Mouse (Mus musculus): ENCODE measurements at regions not wholly inside any gene's neighbourhood (a gene's known extent, or its start where the extent isn't known, plus 50 kb on each side); places are given as distances from the start of the nearest gene placed in this dataset.

- no peak for DNase-seq (ENCODE audit: low spot score in 2 of 2)
Measured at GRCm38 (mm10) chr17:14497086-14497485, 196.9 kb downstream of the Thbs2 start.

GRCm38 (mm10) chr17:14493751-14494320 is 200.2 kb downstream of the Thbs2 start:
- no peak for DNase-seq (ENCODE audit: low spot score in 2 of 2)

GRCm38 (mm10) chr17:14492936-14493335 is 201.1 kb downstream of the Thbs2 start:
- DNase-seq (ENCODE audit: low spot score in 2 of 2) = no peak

- DNase-seq (ENCODE audit: low spot score in 2 of 2) = no peak
Measured at GRCm38 (mm10) chr17:14481746-14482145, 202.4 kb downstream of the Smoc2 start.

- DNase-seq (ENCODE audit: low spot score in 2 of 2) = no peak
Measured at GRCm38 (mm10) chr17:14478938-14479505, 199.7 kb downstream of the Smoc2 start.

- no peak for DNase-seq (ENCODE audit: low spot score in 2 of 2)
Measured at GRCm38 (mm10) chr17:14476707-14477106, 197.4 kb downstream of the Smoc2 start.

- DNase-seq (ENCODE audit: low spot score in 2 of 2) = no peak
Measured at GRCm38 (mm10) chr17:14475778-14476647, 196.7 kb downstream of the Smoc2 start.

- DNase-seq (ENCODE audit: low spot score in 2 of 2) = no peak
Measured at GRCm38 (mm10) chr17:14475277-14475676, 196.0 kb downstream of the Smoc2 start.

GRCm38 (mm10) chr17:14468754-14469488 is 189.6 kb downstream of the Smoc2 start:
- DNase-seq (ENCODE audit: low spot score in 2 of 2) = no peak

GRCm38 (mm10) chr17:14455251-14455743 is 176.0 kb downstream of the Smoc2 start:
- peak; percentile 33 to 63 for DNase-seq (ENCODE audit: low spot score in 2 of 2)

All from cerebellum, postnatal 4 days (tissue).